Mouse (Mus musculus) liver, embryonic 13.5 days (tissue): ENCODE measurements at regions not wholly inside any gene's neighbourhood (a gene's known extent, or its start where the extent isn't known, plus 50 kb on each side); places are given as distances from the start of the nearest gene placed in this dataset.

Experiments
- ATAC-seq: fragments of 200-750 bp; cut with Nextera tagmentation; 2 replicates; pipeline ENCODE4 v1.8.0; 2017; ENCODE audit warnings: low read depth, mild to moderate bottlenecking, moderate number of reproducible peaks, moderate library complexity
- DNase-seq: peaks from one replicate; pipeline ENCODE4 v3.0.0; 2022
- H3K27ac ChIP-seq: fragments of 300-500 bp; sonication (generic); 2 replicates; pipeline ENCODE4 v1.5.1; 2015; ENCODE audit warnings: moderate library complexity, mild to moderate bottlenecking, inconsistent platforms
- H3K27me3 ChIP-seq: fragments of 300-500 bp; sonication (generic); 2 replicates; pipeline ENCODE4 v1.6.1; 2015; ENCODE audit warnings: mild to moderate bottlenecking, inconsistent platforms
- H3K36me3 ChIP-seq: fragments of 300-500 bp; sonication (generic); 2 replicates; pipeline ENCODE4 v1.6.1; 2015; ENCODE audit warnings: mild to moderate bottlenecking, inconsistent platforms
- H3K4me1 ChIP-seq: fragments of 300-500 bp; sonication (generic); replicated peaks from 2 replicates; pipeline ENCODE4 v1.6.1; 2015; ENCODE audit warnings: inconsistent platforms
- H3K4me2 ChIP-seq: fragments of 300-500 bp; sonication (generic); 2 replicates; pipeline ENCODE4 v1.6.1; 2015; ENCODE audit warnings: inconsistent platforms, mild to moderate bottlenecking, moderate library complexity
- H3K4me3 ChIP-seq: fragments of 300-500 bp; sonication (generic); replicated peaks from 2 replicates; pipeline ENCODE4 v1.5.1; 2015; ENCODE audit warnings: mild to moderate bottlenecking, inconsistent platforms
- H3K9ac ChIP-seq: fragments of 300-500 bp; sonication (generic); 2 replicates; pipeline ENCODE4 v1.6.1; 2015; ENCODE audit warnings: mild to moderate bottlenecking, inconsistent platforms
- H3K9me3 ChIP-seq: fragments of 300-500 bp; sonication (generic); replicated peaks from 2 replicates; pipeline ENCODE4 v1.6.1; 2016; ENCODE audit warnings: inconsistent platforms
- WGBS: fragments of 180-500 bp; shearing (Covaris S2); methylation state at CpG from one replicate; pipeline ENCODE4 v1.1.7; 2015; ENCODE audit not compliant: insufficient replicate concordance; 5-methylcytosine and 5-hydroxymethylcytosine counted together

GRCm38 (mm10) chr10:91971951-91972350 is 750.3 kb downstream of the Nedd1 start:
- Histone ChIP-seq H3K4me2 (no peak overlapping the region), H3K4me1 (no peaks in the 10 kb centered on the region), H3K36me3 (no peaks in the 10 kb centered on the region), H3K9me3 (0 out of 2 replicates have a peak, but pooled peaks cover 4% of the 10 kb centered on the region), H3K27ac (no peak overlapping the region), H3K4me3 (no peak overlapping the region), H3K9ac (no peak overlapping the region), H3K27me3 (no peaks in the 10 kb centered on the region)
- WGBS, result 59% methylated on average over 2 of the region's 2 CpGs
- no peak for DNase-seq
- no peak for ATAC-seq

GRCm38 (mm10) chr10:91967570-91968310 is 754.5 kb downstream of the Nedd1 start:
- H3K4me3 ChIP-seq, result no peak overlapping the region
- H3K27ac ChIP-seq, result no peak overlapping the region
- H3K9me3 ChIP-seq, result 0 out of 2 replicates have a peak, but pooled peaks cover 4% of the 10 kb centered on the region
- H3K36me3 ChIP-seq, result no peaks in the 10 kb centered on the region
- H3K4me1 ChIP-seq, result no peaks in the 10 kb centered on the region
- no peak overlapping the region for H3K4me2 ChIP-seq
- 82% methylated on average over 18 of the region's 18 CpGs for WGBS
- DNase-seq (no peak), ATAC-seq (no peak)
- H3K9ac ChIP-seq, result no peak overlapping the region
- H3K27me3 ChIP-seq, result no peaks in the 10 kb centered on the region

DNA sequence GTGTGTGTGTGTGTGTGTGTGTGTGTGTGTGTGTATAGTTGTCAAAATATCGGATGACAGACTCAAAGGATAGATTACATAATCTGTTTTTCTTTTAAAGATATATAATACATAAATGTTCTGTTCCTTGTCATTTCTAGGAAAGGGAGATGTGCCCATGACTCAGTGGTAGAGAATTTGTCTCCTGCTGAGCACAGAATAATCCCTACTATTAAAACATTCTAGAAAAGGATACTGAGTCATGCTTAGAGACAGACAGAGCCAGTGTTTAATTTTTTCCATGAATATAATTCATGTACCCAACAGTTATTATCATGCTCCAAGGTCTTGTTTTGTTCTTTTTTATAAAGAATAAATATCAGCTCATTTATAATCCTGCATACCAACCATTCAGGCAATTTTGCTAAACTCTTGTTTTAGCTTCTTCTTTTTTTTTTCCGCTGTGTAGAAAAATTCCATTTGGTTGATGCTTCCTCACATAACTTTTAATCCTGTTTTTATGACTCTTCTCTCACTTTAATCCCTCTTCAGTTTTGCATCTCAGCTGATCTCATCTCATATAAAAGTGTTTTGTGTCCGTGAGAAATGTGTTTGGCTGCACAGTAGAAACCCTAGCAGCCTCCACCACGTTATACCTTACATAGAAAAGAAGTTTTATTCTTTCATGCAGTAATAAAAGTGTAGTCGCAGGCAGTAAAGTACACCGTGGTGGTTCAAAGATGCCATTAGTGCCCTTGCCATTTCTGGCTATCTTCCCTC is 762.3 kb downstream of the Nedd1 start:
- no peaks in the 10 kb centered on the region for H3K36me3 ChIP-seq
- H3K4me1 ChIP-seq, result no peaks in the 10 kb centered on the region
- H3K27me3 ChIP-seq, result no peaks in the 10 kb centered on the region
- H3K9ac ChIP-seq, result no peak overlapping the region
- no peak for ATAC-seq
- H3K9me3 ChIP-seq, result no peaks in the 10 kb centered on the region
- 62% methylated on average over 6 of the region's 6 CpGs for WGBS
- no peak overlapping the region for H3K4me3 ChIP-seq
- no peak for DNase-seq
- H3K4me2 ChIP-seq, result no peak overlapping the region
- H3K27ac ChIP-seq, result no peak overlapping the region

DNA sequence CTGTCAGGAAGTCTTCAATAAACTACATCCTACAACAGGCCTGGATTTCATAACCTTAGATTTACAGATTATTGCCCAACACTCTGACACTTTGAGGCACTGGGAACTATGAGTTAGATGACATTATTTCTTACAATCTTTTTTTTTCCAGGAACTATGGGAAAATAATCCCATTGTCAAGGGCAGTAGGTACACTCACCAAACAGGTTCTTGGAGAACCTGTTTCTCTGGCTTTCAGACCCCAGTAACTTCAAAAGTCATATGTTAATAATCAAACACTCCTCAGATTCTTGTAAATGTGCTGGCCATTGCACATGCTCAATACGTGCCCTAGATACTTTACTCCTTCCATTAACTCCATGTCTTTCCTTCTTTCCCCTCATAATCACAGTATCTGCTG is 769.1 kb downstream of the Nedd1 start:
- Histone ChIP-seq H3K4me3 (no peak overlapping the region), H3K27me3 (no peaks in the 10 kb centered on the region), H3K36me3 (no peaks in the 10 kb centered on the region), H3K9me3 (no peaks in the 10 kb centered on the region), H3K4me2 (no peak overlapping the region), H3K4me1 (no peaks in the 10 kb centered on the region), H3K9ac (no peak overlapping the region), H3K27ac (no peak overlapping the region)
- DNase-seq, result no peak
- whole genome bisulfite sequencing, result 53% methylated on average over 1 of the region's 1 CpGs
- no peak for ATAC-seq

DNA sequence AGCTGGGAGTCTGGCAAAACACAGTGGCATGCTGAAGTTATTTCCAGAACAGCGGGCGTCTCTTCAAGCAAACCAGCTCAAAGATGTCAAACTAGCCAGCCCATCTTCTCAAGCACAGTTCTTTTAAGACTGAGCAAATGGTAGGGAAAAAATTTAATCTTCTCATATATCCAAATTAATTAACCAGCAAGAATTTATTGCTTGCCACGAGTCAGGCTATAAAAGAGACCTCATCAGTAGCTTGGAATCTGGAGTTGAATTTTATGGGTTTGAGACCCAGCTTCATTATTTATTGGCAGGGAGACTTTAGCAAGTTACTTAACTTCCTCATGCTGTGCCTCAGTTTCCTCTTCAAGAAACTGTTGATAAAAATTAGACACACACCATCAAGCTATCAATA is 742.5 kb upstream of the Tmpo start:
- no peak for ATAC-seq
- Histone ChIP-seq H3K36me3 (no peaks in the 10 kb centered on the region), H3K27ac (no peak overlapping the region), H3K4me1 (no peaks in the 10 kb centered on the region), H3K4me2 (no peak overlapping the region), H3K4me3 (no peak overlapping the region), H3K9ac (no peak overlapping the region), H3K9me3 (no peaks in the 10 kb centered on the region), H3K27me3 (no peaks in the 10 kb centered on the region)
- 58% methylated on average over 3 of the region's 3 CpGs for WGBS
- DNase-seq, result no peak

DNA sequence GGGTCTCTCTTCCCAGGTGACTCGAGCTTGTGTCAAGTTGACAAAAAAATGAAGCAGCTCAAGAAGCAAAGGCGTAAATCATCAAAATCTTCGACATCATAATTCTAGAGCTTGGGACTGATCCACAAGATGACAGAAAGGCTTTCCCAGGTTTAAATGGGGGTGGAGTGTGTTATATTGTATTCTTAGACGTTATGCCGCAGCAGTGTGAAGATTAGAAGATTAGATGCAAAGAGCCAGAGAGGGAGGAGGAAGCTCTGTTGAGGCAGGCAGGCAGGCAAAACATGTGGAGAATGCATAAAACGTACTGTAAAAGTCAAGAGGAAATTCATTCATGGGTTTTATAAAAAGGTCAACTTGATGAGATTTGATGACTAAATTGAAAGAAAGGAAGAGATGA is 708.7 kb upstream of the Tmpo start:
- Histone ChIP-seq H3K9me3 (no peaks in the 10 kb centered on the region; the same call in 1 of the 2 replicates), H3K4me1 (no peaks in the 10 kb centered on the region), H3K27me3 (no peaks in the 10 kb centered on the region), H3K9ac (no peak overlapping the region), H3K4me3 (no peak overlapping the region), H3K4me2 (no peak overlapping the region), H3K36me3 (no peaks in the 10 kb centered on the region), H3K27ac (no peak overlapping the region)
- 56% methylated on average over 6 of the region's 6 CpGs for WGBS
- DNase-seq (no peak), ATAC-seq (no peak)

DNA sequence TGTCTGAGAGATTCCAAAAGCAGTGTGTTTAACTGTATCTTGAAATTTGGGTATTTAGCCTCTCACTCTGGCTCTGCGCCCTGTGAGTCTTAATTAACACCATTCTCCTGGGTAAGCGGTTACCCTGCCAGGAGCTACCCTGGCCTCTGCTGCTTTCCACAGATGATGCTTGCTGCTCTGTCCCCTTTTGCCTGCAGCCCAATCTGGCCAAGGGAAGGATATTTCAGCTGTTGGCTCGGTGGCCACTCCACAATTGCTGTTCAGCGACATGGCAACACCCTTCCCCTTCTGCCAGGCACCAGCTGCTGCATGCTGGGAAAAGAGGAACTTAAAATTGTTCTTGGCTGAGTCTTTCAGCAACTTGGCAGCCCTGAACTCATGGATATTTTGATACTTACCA is 707.4 kb upstream of the Tmpo start:
- H3K4me1 ChIP-seq, result no peaks in the 10 kb centered on the region
- H3K27ac ChIP-seq, result no peak overlapping the region
- H3K27me3 ChIP-seq, result no peaks in the 10 kb centered on the region
- no peak overlapping the region for H3K4me3 ChIP-seq
- ATAC-seq (no peak), DNase-seq (no peak)
- WGBS, result 54% methylated on average over 4 of the region's 4 CpGs
- H3K36me3 ChIP-seq, result no peaks in the 10 kb centered on the region
- no peak overlapping the region for H3K9ac ChIP-seq
- no peaks in the 10 kb centered on the region; the same call in 1 of the 2 replicates for H3K9me3 ChIP-seq
- H3K4me2 ChIP-seq, result no peak overlapping the region

- Histone ChIP-seq H3K36me3 (no peaks in the 10 kb centered on the region), H3K27ac (no peak overlapping the region), H3K4me2 (no peak overlapping the region), H3K4me3 (no peak overlapping the region), H3K9me3 (no peaks in the 10 kb centered on the region), H3K4me1 (no peaks in the 10 kb centered on the region), H3K9ac (no peak overlapping the region), H3K27me3 (no peaks in the 10 kb centered on the region)
- WGBS, result 52% methylated on average over 5 of the region's 5 CpGs
- DNase-seq, result no peak
- ATAC-seq, result no peak
Observed at GRCm38 (mm10) chr10:91883155-91883554, 702.0 kb upstream of the Tmpo start.

DNA sequence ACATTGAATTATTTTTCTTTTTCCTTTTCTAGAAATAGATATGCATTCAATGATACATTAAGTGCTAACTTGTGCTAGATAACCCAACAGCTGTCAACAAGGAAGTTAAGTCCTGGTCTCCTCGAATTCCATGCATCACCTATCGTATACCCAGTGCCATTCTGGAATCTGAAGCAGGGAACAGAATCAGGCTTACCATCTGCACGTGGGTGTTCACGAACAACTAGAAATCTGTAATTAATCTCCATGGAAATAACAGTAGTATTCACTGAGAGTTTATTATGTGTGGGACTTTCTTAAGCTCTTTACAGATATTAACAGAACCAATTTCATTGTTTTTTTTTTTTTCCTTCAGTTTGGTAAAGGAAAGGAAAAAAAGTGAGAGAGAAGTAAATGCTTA is 701.4 kb upstream of the Tmpo start:
- Histone ChIP-seq H3K27me3 (no peaks in the 10 kb centered on the region), H3K9ac (no peak overlapping the region), H3K4me3 (no peak overlapping the region), H3K9me3 (no peaks in the 10 kb centered on the region), H3K4me2 (no peak overlapping the region), H3K4me1 (no peaks in the 10 kb centered on the region), H3K27ac (no peak overlapping the region), H3K36me3 (no peaks in the 10 kb centered on the region)
- DNase-seq (no peak), ATAC-seq (no peak)
- WGBS, result 64% methylated on average over 4 of the region's 4 CpGs

- no peaks in the 10 kb centered on the region for H3K36me3 ChIP-seq
- no peak overlapping the region for H3K9ac ChIP-seq
- ATAC-seq (no peak), DNase-seq (no peak)
- H3K9me3 ChIP-seq, result no peaks in the 10 kb centered on the region
- H3K4me1 ChIP-seq, result no peaks in the 10 kb centered on the region
- no peak overlapping the region for H3K27ac ChIP-seq
- no peaks in the 10 kb centered on the region for H3K27me3 ChIP-seq
- 51% methylated on average over 9 of the region's 9 CpGs for WGBS
- no peak overlapping the region for H3K4me3 ChIP-seq
- H3K4me2 ChIP-seq, result no peak overlapping the region
Observed at GRCm38 (mm10) chr10:91881521-91882228, 700.6 kb upstream of the Tmpo start.

GRCm38 (mm10) chr10:91875450-91875849 is 694.3 kb upstream of the Tmpo start:
- H3K9ac ChIP-seq, result no peak overlapping the region
- H3K4me3 ChIP-seq, result no peak overlapping the region
- no peak for ATAC-seq
- H3K27ac ChIP-seq, result no peak overlapping the region
- H3K4me2 ChIP-seq, result no peak overlapping the region
- no peak for DNase-seq
- 64% methylated on average over 3 of the region's 3 CpGs for WGBS
- no peaks in the 10 kb centered on the region for H3K4me1 ChIP-seq
- no peaks in the 10 kb centered on the region for H3K27me3 ChIP-seq
- no peaks in the 10 kb centered on the region; the same call in 1 of the 2 replicates for H3K9me3 ChIP-seq
- no peaks in the 10 kb centered on the region for H3K36me3 ChIP-seq
